In genomic region chr6:127669313-127669712, GRCm38 (mm10) we compare ENCODE assay signal across 16 mouse cellular contexts.
DNase-seq lines count a peak whose midpoint lies in the region; ATAC-seq and TF ChIP-seq lines count a peak whose summit lies in the region.
"Had no signal": no experiment of that assay in that cellular context is flagged by ENCODE, and none has a peak within 500 bp of the region (broad histone marks: within the 10 kb centered on the region; RNA-seq: fewer than 3 reads in every experiment).

No protein-coding gene starts in this region.

- H3K4me3 ChIP-seq in forebrain, postnatal 0 days (ENCODE audit: low read depth, low read length), result no peak overlapping the region
- no peak overlapping the region for H3K4me3 ChIP-seq in forebrain, embryonic 15.5 days
- H3K4me3 ChIP-seq in midbrain, embryonic 16.5 days (ENCODE audit: low read depth, low read length), result no peak overlapping the region
- H3K4me3 ChIP-seq: erythroblast, embryonic 14.5 days; heart, embryonic 10.5 days; limb, embryonic 12.5 days; liver, embryonic 15.5 days; stomach, embryonic 15.5 days had no signal

- intact Hi-C loops in left cerebral cortex, postnatal 4 days (cut with DNase I), result no loop called here

- no peaks in the 10 kb centered on the region for H3K27me3 ChIP-seq in forebrain, postnatal 0 days (ENCODE audit: insufficient read depth, low read length)
- no peaks in the 10 kb centered on the region for H3K27me3 ChIP-seq in forebrain, embryonic 15.5 days
- no peaks in the 10 kb centered on the region for H3K27me3 ChIP-seq in midbrain, embryonic 16.5 days (ENCODE audit: control insufficient read depth, insufficient read depth, low read depth, low read length)
- H3K27me3 ChIP-seq: liver, embryonic 15.5 days; stomach, embryonic 15.5 days had no signal

- no peaks in the 10 kb centered on the region for H3K9me3 ChIP-seq in forebrain, postnatal 0 days (ENCODE audit: low read length)
- no peaks in the 10 kb centered on the region for H3K9me3 ChIP-seq in forebrain, embryonic 15.5 days
- H3K9me3 ChIP-seq in midbrain, embryonic 16.5 days (replicated peaks; ENCODE audit: control insufficient read depth, low read length, poor library complexity, severe bottlenecking), result no peaks in the 10 kb centered on the region
- H3K9me3 ChIP-seq: heart, embryonic 10.5 days; limb, embryonic 12.5 days; liver, embryonic 15.5 days; stomach, embryonic 15.5 days had no signal

- TF ChIP-seq POLR2A in brain, embryonic 14.5 days (IDR thresholded peaks at IDR 0.05; ENCODE audit: borderline replicate concordance, extremely low read depth, insufficient read depth, insufficient read length, poor library complexity, severe bottlenecking), result no peak

- WGBS in forebrain, postnatal 0 days, result 50% methylated on average over 4 of the region's 4 CpGs
- 44% methylated on average over 4 of the region's 4 CpGs for WGBS in forebrain, embryonic 15.5 days
- 53% methylated on average over 4 of the region's 4 CpGs for WGBS in midbrain, embryonic 16.5 days

- no peaks in the 10 kb centered on the region for H3K36me3 ChIP-seq in forebrain, postnatal 0 days (ENCODE audit: insufficient read depth)
- no peaks in the 10 kb centered on the region for H3K36me3 ChIP-seq in forebrain, embryonic 15.5 days
- H3K36me3 ChIP-seq in midbrain, embryonic 16.5 days (ENCODE audit: control insufficient read depth, insufficient read depth, low read length), result no peaks in the 10 kb centered on the region
- H3K36me3 ChIP-seq: heart, embryonic 10.5 days; limb, embryonic 12.5 days; liver, embryonic 15.5 days; stomach, embryonic 15.5 days had no signal

- H3K9ac ChIP-seq in forebrain, postnatal 0 days, result no peak overlapping the region
- H3K9ac ChIP-seq in forebrain, embryonic 15.5 days (replicated peaks), result no peak overlapping the region
- H3K9ac ChIP-seq in midbrain, embryonic 16.5 days (ENCODE audit: low read depth, low read length), result no peak overlapping the region
- H3K9ac ChIP-seq: limb, embryonic 12.5 days; liver, embryonic 15.5 days; stomach, embryonic 15.5 days had no signal

- H3K4me2 ChIP-seq in forebrain, postnatal 0 days (ENCODE audit: low read depth), result no peak overlapping the region
- H3K4me2 ChIP-seq in forebrain, embryonic 15.5 days (replicated peaks), result no peak overlapping the region
- no peak overlapping the region for H3K4me2 ChIP-seq in midbrain, embryonic 16.5 days (ENCODE audit: low read length)
- H3K4me2 ChIP-seq: limb, embryonic 12.5 days; liver, embryonic 15.5 days; stomach, embryonic 15.5 days had no signal

- peak; percentile 80 for ATAC-seq in forebrain, postnatal 0 days
- ATAC-seq in forebrain, embryonic 15.5 days (replicated peaks), result no peak
- peak; percentile 70 for ATAC-seq in midbrain, embryonic 16.5 days
- ATAC-seq: intestine, postnatal 0 days had no signal

- no peak overlapping the region for H3K27ac ChIP-seq in forebrain, postnatal 0 days (ENCODE audit: low read depth, low read length)
- H3K27ac ChIP-seq in forebrain, embryonic 15.5 days (replicated peaks), result no peak overlapping the region
- H3K27ac ChIP-seq in midbrain, embryonic 16.5 days (ENCODE audit: low read length), result no peak overlapping the region
- H3K27ac ChIP-seq: heart, embryonic 10.5 days; limb, embryonic 12.5 days; liver, embryonic 15.5 days; stomach, embryonic 15.5 days had no signal

- no peaks in the 10 kb centered on the region for H3K4me1 ChIP-seq in forebrain, postnatal 0 days (ENCODE audit: insufficient read depth)
- H3K4me1 ChIP-seq in forebrain, embryonic 15.5 days, result peaks cover 8% of the 10 kb centered on the region; the same call in 1 of the 2 replicates
- H3K4me1 ChIP-seq in midbrain, embryonic 16.5 days (ENCODE audit: control insufficient read depth, insufficient read depth, low read length), result peaks cover 9% of the 10 kb centered on the region
- H3K4me1 ChIP-seq: liver, embryonic 15.5 days; stomach, embryonic 15.5 days had no signal

- DNase-seq in forebrain, postnatal 0 days, result peak; percentile 74
- DNase-seq in left cerebral cortex, postnatal 4 days, result peak; percentile 53
- DNase-seq in left cerebral cortex, adult 9 months (ENCODE audit: low spot score in 2 of 2), result no peak
- peak; percentile 71 for DNase-seq in brain, embryonic 14.5 days (ENCODE audit: low read depth)
- DNase-seq in spleen, adult 12 weeks (ENCODE audit: low spot score), result no peak
- DNase-seq: gastrocnemius, postnatal 14 days; kidney, postnatal 10 days; thymus, postnatal 14 days had no signal

- TF ChIP-seq CTCF in forebrain, postnatal 0 days (IDR thresholded peaks at IDR 0.05; ENCODE audit: low read depth), result no peak
- TF ChIP-seq CTCF in brain, embryonic 14.5 days (IDR thresholded peaks at IDR 0.05; ENCODE audit: borderline replicate concordance, extremely low read depth, insufficient read depth, insufficient read length), result no peak

Comparison
In these comparisons a context has a peak if more than half of its experiments do, and no peak if none do; other contexts are left out.
1. DNase-seq: peak in forebrain, postnatal 0 days (single experiment), left cerebral cortex, postnatal 4 days (single experiment) and brain, embryonic 14.5 days (single experiment); none in left cerebral cortex, adult 9 months (0 of 2) and spleen, adult 12 weeks (single experiment).